Comparison of ENCODE assay signal across 8 mouse cellular contexts in the genomic region with DNA sequence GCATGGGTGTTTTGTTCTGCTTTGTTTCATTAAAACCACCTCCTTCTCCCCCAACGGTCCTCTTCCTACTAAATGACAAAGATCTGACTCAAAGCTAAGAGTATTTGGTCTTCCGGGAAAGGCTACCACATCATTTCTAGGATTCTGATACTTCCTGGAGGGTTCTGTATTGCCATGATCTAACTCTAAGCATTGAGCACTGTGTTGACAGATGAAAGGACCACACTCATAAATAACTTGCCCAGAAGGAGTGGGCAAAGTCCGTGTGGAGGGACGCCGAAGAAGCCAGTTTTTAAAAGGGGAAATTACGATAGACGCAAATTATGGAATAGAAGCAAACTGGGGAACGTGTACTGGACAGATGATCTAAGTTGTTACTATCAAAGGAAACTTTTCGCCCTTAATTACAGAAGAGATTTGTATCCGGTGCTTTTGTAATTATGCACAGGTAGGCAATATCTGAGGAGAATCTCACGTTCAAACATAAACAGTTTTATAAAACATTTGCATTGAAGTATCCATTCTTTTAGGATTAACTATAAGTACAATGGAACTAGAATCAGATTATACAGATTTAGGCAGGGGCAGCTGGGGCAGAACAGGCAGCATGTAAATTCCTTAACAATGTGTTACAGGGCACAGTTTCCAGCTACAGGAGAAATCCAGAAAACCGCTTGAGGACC. TPM values are rescaled to one million over a fixed set of nuclear protein-coding genes. Genes with fewer than 3 reads are reported as not detected.
DNase-seq lines count a peak whose midpoint lies in the region; ATAC-seq lines count a peak whose summit lies in the region.

No protein-coding gene starts in this region.

- no peak for ATAC-seq in heart, embryonic 15.5 days (replicated peaks; ENCODE audit: insufficient number of reproducible peaks, insufficient read depth, low FRiP score, low read depth)
- no peak for ATAC-seq in forebrain, embryonic 16.5 days
- ATAC-seq in liver, embryonic 15.5 days (ENCODE audit: insufficient read depth): no peak
- ATAC-seq in megakaryocyte-erythroid progenitor cell, adult 5-6 weeks (replicated peaks; ENCODE audit: low FRiP score, low TSS enrichment, poor library complexity, severe bottlenecking): no peak

- H3K27me3 ChIP-seq in heart, embryonic 15.5 days: no peaks in the 10 kb centered on the region
- no peaks in the 10 kb centered on the region for H3K27me3 ChIP-seq in forebrain, embryonic 16.5 days (replicated peaks; ENCODE audit: control insufficient read depth, insufficient read depth, low read length)
- H3K27me3 ChIP-seq in liver, embryonic 15.5 days: no peaks in the 10 kb centered on the region

- DNase-seq in heart, adult 11 months: no peak
- DNase-seq in MN1 (ENCODE audit: low spot score): peak; percentile 6
- no peak for DNase-seq in frontal cortex, adult 2 months (ENCODE audit: extremely low spot score in 1 of 2, low spot score in 1 of 2)
- no peak for DNase-seq in ovary, postnatal 10 days (ENCODE audit: low spot score)

- peak overlapping the region; percentile 100 for H3K4me3 ChIP-seq in heart, embryonic 15.5 days
- H3K4me3 ChIP-seq in forebrain, embryonic 16.5 days (replicated peaks; ENCODE audit: low read length): peak overlapping the region; percentile 61
- H3K4me3 ChIP-seq in liver, embryonic 15.5 days (replicated peaks): peak overlapping the region; percentile 93

- peak overlapping the region; percentile 75 for H3K4me2 ChIP-seq in heart, embryonic 15.5 days
- peak overlapping the region; percentile 67 for H3K4me2 ChIP-seq in forebrain, embryonic 16.5 days (ENCODE audit: low read length)
- peak overlapping the region; percentile 98 for H3K4me2 ChIP-seq in liver, embryonic 15.5 days

- peak overlapping the region; percentile 95 for H3K9ac ChIP-seq in heart, embryonic 15.5 days
- H3K9ac ChIP-seq in forebrain, embryonic 16.5 days (replicated peaks; ENCODE audit: low read depth, low read length): peak overlapping the region; percentile 92
- peak overlapping the region; percentile 83 for H3K9ac ChIP-seq in liver, embryonic 15.5 days

- peaks cover 7% of the 10 kb centered on the region for H3K4me1 ChIP-seq in heart, embryonic 15.5 days (replicated peaks)
- H3K4me1 ChIP-seq in forebrain, embryonic 16.5 days (replicated peaks; ENCODE audit: control insufficient read depth, insufficient read depth, low read length): peaks cover 7% of the 10 kb centered on the region
- H3K4me1 ChIP-seq in liver, embryonic 15.5 days (replicated peaks): peaks cover 27% of the 10 kb centered on the region

- peak overlapping the region; percentile 98 for H3K27ac ChIP-seq in heart, embryonic 15.5 days
- H3K27ac ChIP-seq in forebrain, embryonic 16.5 days (ENCODE audit: low read length): peak overlapping the region; percentile 97
- peak overlapping the region; percentile 92 for H3K27ac ChIP-seq in liver, embryonic 15.5 days (replicated peaks)

- H3K36me3 ChIP-seq in heart, embryonic 15.5 days: no peaks in the 10 kb centered on the region
- H3K36me3 ChIP-seq in forebrain, embryonic 16.5 days (ENCODE audit: control insufficient read depth, insufficient read depth): no peaks in the 10 kb centered on the region
- H3K36me3 ChIP-seq in liver, embryonic 15.5 days (replicated peaks): no peaks in the 10 kb centered on the region

- no peaks in the 10 kb centered on the region for H3K9me3 ChIP-seq in heart, embryonic 15.5 days (replicated peaks)
- no peaks in the 10 kb centered on the region for H3K9me3 ChIP-seq in forebrain, embryonic 16.5 days (ENCODE audit: control insufficient read depth, low read length)
- H3K9me3 ChIP-seq in liver, embryonic 15.5 days (replicated peaks): no peaks in the 10 kb centered on the region

- 4% methylated on average over 12 of the region's 12 CpGs for WGBS in heart, embryonic 15.5 days
- WGBS in forebrain, embryonic 16.5 days: 2% methylated on average over 12 of the region's 12 CpGs
- WGBS in liver, embryonic 15.5 days (ENCODE audit: insufficient replicate concordance): 1% methylated on average over 12 of the region's 12 CpGs

RNA-seq across cellular contexts. Expression of gene Rap1gds1, which starts 1.1 kb away (rescaled TPM):
- polyA plus RNA-seq in heart, embryonic 15.5 days (2015; fragmentation: Nextera tagmentation; extraction: Ambion mirVana): 49.8 and 54.0 TPM in 2 replicates
- polyA plus RNA-seq in forebrain, embryonic 16.5 days (2015; fragmentation: Nextera tagmentation; extraction: Ambion mirVana): 71.0 and 74.2 TPM in 2 replicates
- polyA plus RNA-seq in liver, embryonic 15.5 days (2015; fragmentation: Nextera tagmentation; extraction: Ambion mirVana): 14.6 and 15.5 TPM in 2 replicates
- 205 and 223 TPM in 2 replicates for polyA plus RNA-seq in frontal cortex, adult 2 months (2012; rRNA removed)
- 24.3 and 37.1 TPM in 2 replicates for total RNA-seq in megakaryocyte-erythroid progenitor cell, adult 5-6 weeks (2014; fragmentation: Nextera tagmentation)
- 18.3 and 20.8 TPM in 2 replicates for total RNA-seq in megakaryocyte-erythroid progenitor cell, adult 5-6 weeks (2017)
